Mouse (Mus musculus) natural killer cell, adult 2 months (primary cell): ENCODE results near the gene 2410141K09Rik.
"Not testable (repeated sequence)": the region's sequence is repeated elsewhere in the genome, so short reads cannot be mapped to it uniquely, and the experiment has no call there.

Experiments
- DNase-seq, 2 experiments: peaks; one replicate each; pipeline ENCODE4 v3.0.0; 2022; ENCODE audit warnings: low spot score in 2 of 2

Gene 2410141K09Rik

GRCm38 (mm10) chr13:66441018-66441417 lies at the start of gene 2410141K09Rik:
Gene 2410141K09Rik, minus strand, starts transcription at chr13:66441118.
- not testable (repeated sequence) for DNase-seq

GRCm38 (mm10) chr13:66426858-66427257 lies 14.1 kb downstream of the 2410141K09Rik start:
- DNase-seq = not testable (repeated sequence)

DNA sequence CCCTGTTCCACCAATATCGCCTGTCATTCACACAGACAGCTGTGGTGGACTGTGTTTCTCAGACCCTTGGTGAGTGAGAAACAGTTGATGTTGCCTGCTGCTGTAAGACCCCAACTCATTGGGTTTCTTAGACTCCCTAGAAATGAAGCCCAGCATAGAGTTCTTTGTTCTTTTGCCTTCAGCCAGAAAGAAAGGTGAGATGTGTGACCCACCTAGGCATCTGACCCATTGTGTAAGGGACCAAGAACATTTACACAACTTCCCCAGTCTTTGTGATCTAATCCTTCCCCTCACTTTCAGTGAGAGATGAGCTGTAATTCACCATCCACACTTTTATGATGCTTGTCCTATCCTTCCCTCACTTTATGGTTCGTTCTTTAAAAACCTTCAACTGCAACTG lies 26.0 kb downstream of the 2410141K09Rik start:
- not testable (repeated sequence) for DNase-seq
